Mouse (Mus musculus) limb, embryonic 14.5 days (tissue): Measurements from ENCODE around the gene Gm36028. TPM values are rescaled to one million over a fixed set of nuclear protein-coding genes. Genes with fewer than 3 reads are reported as not detected.

ENCODE experiments used
- ATAC-seq: fragments of 200-750 bp; cut with Nextera tagmentation; 2 replicates; pipeline ENCODE4 v1.8.0; 2017; ENCODE audit warnings: low read depth, moderate number of reproducible peaks, moderate TSS enrichment; ENCODE audit not compliant: low FRiP score
- DNase-seq: peaks from one replicate; pipeline ENCODE4 v3.0.0-alpha.2; 2015; ENCODE audit warnings: low spot score
- H3K27ac ChIP-seq: fragments of 300-500 bp; sonication (generic); replicated peaks from 2 replicates; pipeline ENCODE4 v1.5.1; 2014; ENCODE audit warnings: low read depth, mild to moderate bottlenecking, low read length, moderate library complexity, mixed read lengths
- H3K27me3 ChIP-seq: fragments of 300-500 bp; sonication (generic); 2 replicates; pipeline ENCODE4 v1.6.1; 2014; ENCODE audit warnings: low read length, mixed read lengths; ENCODE audit not compliant: control insufficient read depth, insufficient read depth
- H3K36me3 ChIP-seq: fragments of 300-500 bp; sonication (generic); 2 replicates; pipeline ENCODE4 v1.6.1; 2014; ENCODE audit warnings: mild to moderate bottlenecking, low read length, moderate library complexity, mixed read lengths; ENCODE audit not compliant: control insufficient read depth, insufficient read depth
- H3K4me1 ChIP-seq: fragments of 300-500 bp; sonication (generic); 2 replicates; pipeline ENCODE4 v1.6.1; 2014; ENCODE audit warnings: antibody characterized with exemption, low read length, mixed read lengths; ENCODE audit not compliant: control insufficient read depth, insufficient read depth
- H3K4me2 ChIP-seq: fragments of 300-500 bp; sonication (generic); replicated peaks from 2 replicates; pipeline ENCODE4 v1.6.1; 2014; ENCODE audit warnings: low read depth, mild to moderate bottlenecking, low read length, moderate library complexity; ENCODE audit not compliant: severe bottlenecking
- H3K4me3 ChIP-seq: fragments of 300-500 bp; sonication (generic); replicated peaks from 2 replicates; pipeline ENCODE4 v1.5.1; 2014; ENCODE audit warnings: low read length
- H3K9ac ChIP-seq: fragments of 300-500 bp; sonication (generic); 2 replicates; pipeline ENCODE4 v1.6.1; 2014; ENCODE audit warnings: mild to moderate bottlenecking, low read depth, low read length, moderate library complexity; ENCODE audit not compliant: severe bottlenecking
- H3K9me3 ChIP-seq: fragments of 300-500 bp; sonication (generic); 2 replicates; pipeline ENCODE4 v1.6.1; 2016; ENCODE audit warnings: low read length; ENCODE audit not compliant: control insufficient read depth
- POLR2A ChIP-seq: fragments of 200-500 bp; IDR thresholded peaks from 2 replicates; pipeline ENCODE4 v1.8.0; 2012; ENCODE audit warnings: inconsistent platforms, mild to moderate bottlenecking, moderate library complexity, borderline replicate concordance; ENCODE audit not compliant: insufficient read depth, insufficient read length; ENCODE audit errors: extremely low read depth
- WGBS: fragments of 180-500 bp; shearing (Covaris S2); extraction: QIAGEN DNeasy Blood & Tissue Kit; methylation state at CpG from one replicate; pipeline ENCODE4 v1.1.7; 2014; 5-methylcytosine and 5-hydroxymethylcytosine counted together
- polyA plus RNA-seq, 2 experiments: library from polyadenylated mRNA; depleted of rRNA in 1 of 2; stranded (reverse) in 1 of 2; unstranded in 1 of 2; fragments of >200 nt; fragmentation: Nextera tagmentation in 1 of 2; extraction: Ambion mirVana in 1 of 2; gene quantifications; 2 replicates each; pipeline versions ENCODE4 v1.2.1 to v1.2.3; 2012 to 2014

Gene Gm36028
- polyA plus RNA-seq, 2 experiments: 0.15 TPM; not detected in 1

DNA sequence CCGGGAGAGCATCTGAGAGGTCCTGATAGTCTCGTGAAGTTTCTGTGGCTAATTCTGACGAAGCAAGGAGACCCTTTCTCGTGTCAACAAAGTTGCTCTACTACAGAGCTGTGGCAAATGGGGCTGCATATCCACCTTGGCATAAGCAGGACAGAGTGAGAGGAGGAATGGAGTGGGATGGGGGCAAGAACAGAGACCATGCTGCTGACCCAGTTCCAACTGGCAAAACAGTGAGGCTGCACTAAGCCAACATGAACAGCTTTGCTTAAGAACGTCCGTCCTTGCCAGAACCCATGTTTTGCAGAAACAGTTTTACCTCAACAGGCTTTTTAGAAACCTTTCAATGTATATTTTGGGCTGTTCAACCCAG lies 51.3 kb downstream of the Gm36028 start:
- Histone ChIP-seq H3K9me3 (no peaks in the 10 kb centered on the region), H3K36me3 (peaks cover 32% of the 10 kb centered on the region), H3K4me1 (peaks cover 47% of the 10 kb centered on the region), H3K9ac (no peak overlapping the region), H3K4me2 (0 out of 2 replicates have a peak overlapping the region, but pooled peaks have one; percentile 0), H3K4me3 (no peak overlapping the region), H3K27me3 (no peaks in the 10 kb centered on the region), H3K27ac (peak overlapping the region; percentile 72)
- 40% methylated on average over 6 of the region's 6 CpGs for WGBS
- ATAC-seq (no peak; the same call in 1 of the 2 replicates), DNase-seq (peak; percentile 28)
- no peak for TF ChIP-seq POLR2A

DNA sequence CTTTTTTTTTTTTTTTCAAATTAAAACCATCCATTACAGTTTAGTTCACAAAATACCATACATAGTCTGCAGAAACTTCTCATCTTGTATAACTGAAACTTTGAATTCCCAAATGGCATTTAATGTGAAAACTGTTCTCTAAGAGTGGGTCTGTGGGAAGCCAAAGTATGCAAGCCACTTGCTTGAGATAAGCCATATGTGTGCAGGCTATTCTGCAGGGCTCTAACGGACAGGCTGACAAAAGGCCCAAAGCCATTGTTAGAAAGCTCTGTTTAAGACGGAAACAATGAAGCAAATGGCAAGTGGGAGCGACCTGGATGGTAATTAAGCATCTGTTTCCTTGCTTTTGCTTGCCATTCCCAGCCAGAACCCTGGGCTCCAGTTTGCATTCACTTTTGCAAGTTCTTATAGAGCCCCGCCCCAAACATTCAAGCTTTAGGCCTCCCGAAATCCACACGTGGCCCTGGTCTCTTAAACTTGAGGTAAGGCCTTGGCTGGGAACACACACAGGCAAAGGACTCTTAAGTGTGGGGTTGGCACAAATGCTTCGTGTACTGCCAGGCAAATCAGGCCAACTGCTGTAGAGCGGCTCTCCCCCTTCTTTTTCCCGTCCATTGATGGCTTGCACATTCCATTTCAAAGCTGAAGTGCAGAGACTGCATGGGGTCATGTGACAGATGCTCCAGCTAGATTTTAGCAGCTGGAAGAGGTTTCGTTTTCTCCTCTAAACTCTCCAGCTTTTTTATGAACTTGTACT lies 51.9 kb downstream of the Gm36028 start:
- Histone ChIP-seq H3K9me3 (no peaks in the 10 kb centered on the region), H3K4me1 (peaks cover 47% of the 10 kb centered on the region), H3K27ac (peak overlapping the region; percentile 72), H3K27me3 (no peaks in the 10 kb centered on the region), H3K4me2 (peak overlapping the region; percentile 0; the same call in 1 of the 2 replicates), H3K36me3 (peaks cover 37% of the 10 kb centered on the region), H3K4me3 (no peak overlapping the region), H3K9ac (no peak overlapping the region)
- TF ChIP-seq POLR2A: no peak
- WGBS: 24% methylated on average over 10 of the region's 10 CpGs
- DNase-seq (peak; percentile 69), ATAC-seq (peak; percentile 60)

DNA sequence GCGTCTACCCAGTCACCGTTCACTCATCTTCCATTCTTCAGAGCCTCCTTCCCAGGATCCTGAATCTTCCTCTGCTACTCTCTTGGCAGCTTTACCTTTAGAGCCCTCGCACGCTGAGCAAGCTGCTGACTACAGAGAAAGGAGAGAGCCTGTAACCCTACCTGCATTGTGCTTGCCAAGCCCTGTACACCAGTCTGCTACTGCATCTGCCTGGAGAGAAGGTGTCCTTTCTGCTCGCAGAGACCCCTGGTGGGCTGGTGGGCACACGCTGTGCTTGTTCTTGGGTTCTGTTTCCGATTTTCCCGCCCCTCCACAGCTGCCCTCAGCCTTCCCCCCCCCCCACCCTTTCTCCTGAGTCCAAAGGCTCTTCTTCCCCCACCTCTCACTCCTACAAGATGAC lies 53.7 kb downstream of the Gm36028 start:
- Histone ChIP-seq H3K36me3 (peaks cover 52% of the 10 kb centered on the region), H3K27ac (peak overlapping the region; percentile 40; the same call in 1 of the 2 replicates), H3K27me3 (no peaks in the 10 kb centered on the region), H3K9ac (no peak overlapping the region), H3K4me1 (peaks cover 32% of the 10 kb centered on the region), H3K4me3 (no peak overlapping the region), H3K4me2 (no peak overlapping the region), H3K9me3 (no peaks in the 10 kb centered on the region)
- no peak for TF ChIP-seq POLR2A
- 51% methylated on average over 7 of the region's 8 CpGs for WGBS
- ATAC-seq (no peak; the same call in 1 of the 2 replicates), DNase-seq (no peak)

DNA sequence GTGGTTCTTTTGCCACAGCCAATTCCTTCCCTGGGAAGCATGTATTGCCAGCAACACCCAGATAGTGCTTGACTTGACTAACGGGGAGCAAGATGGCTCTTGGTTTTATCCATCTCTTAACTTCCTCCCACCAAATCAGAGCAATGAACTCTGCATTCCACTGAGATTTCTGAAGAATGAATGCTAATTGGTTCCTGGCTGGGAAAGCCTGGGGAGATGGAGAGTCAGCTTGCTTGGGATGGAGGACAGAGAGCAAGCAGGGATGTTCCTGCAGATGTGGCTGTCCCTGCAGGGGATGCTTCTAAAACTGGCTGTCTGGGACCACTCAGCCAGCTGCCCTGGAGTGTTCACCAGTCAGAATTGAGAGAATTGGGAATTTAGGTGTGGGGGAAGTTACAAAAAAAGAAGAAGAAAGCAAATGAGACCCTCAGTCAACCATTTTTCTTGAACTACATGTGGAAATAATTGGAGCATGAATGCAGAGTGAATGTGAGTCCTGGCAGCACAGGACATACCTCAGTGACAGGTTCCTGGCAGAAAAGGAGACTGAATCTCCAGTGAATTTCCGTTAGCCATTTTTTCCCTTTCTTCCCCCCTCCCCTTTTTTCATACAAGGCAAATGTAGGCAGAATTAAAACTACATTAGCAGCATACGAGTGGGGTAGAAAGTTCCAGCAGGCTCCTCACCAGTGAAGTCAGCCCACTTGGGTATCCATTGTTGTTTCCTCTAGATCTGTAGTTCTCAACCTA lies 55.0 kb downstream of the Gm36028 start:
- Histone ChIP-seq H3K27me3 (no peaks in the 10 kb centered on the region), H3K9me3 (no peaks in the 10 kb centered on the region), H3K4me1 (peaks cover 37% of the 10 kb centered on the region), H3K36me3 (peaks cover 58% of the 10 kb centered on the region), H3K9ac (no peak overlapping the region), H3K4me3 (no peak overlapping the region), H3K4me2 (no peak overlapping the region), H3K27ac (peak overlapping the region; percentile 40; the same call in 1 of the 2 replicates)
- TF ChIP-seq POLR2A: no peak
- DNase-seq (peak; percentile 60), ATAC-seq (no peak)
- 68% methylated on average over 3 of the region's 3 CpGs for WGBS

DNA sequence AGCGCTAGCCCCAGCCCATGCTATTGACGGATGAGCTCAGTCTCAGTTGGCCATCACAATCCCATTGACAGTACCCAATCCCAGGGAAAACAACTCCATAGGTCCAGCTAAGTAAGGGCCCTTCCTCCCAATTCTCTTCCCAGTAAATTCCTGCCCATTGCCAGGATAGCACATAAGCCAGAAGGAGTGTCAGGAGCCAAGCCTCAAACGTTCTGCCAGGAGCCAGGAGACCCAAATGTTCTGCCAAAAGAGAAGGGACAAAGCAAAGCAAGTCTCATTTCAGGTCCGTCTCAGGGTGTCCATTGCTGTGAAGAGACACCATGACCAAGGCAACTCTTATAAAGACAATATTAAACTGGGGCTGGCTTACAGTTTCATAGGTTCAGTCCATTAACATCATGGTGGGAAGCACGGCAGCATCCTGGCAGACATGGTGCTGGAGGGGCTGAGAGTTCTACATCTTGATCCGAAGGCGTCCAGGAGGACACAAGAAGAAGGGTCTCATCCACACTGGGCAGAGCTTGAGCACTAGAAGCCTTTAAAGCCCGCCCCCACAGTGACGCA lies 57.5 kb downstream of the Gm36028 start:
- Histone ChIP-seq H3K27me3 (no peaks in the 10 kb centered on the region), H3K9me3 (no peaks in the 10 kb centered on the region), H3K27ac (no peak overlapping the region), H3K4me1 (peaks cover 31% of the 10 kb centered on the region), H3K4me2 (no peak overlapping the region), H3K36me3 (peaks cover 62% of the 10 kb centered on the region), H3K4me3 (no peak overlapping the region), H3K9ac (no peak overlapping the region)
- WGBS: 96% methylated on average over 9 of the region's 9 CpGs
- DNase-seq: no peak
- no peak for ATAC-seq
- no peak for TF ChIP-seq POLR2A
